Mouse (Mus musculus) testis, adult 2 months (tissue): ENCODE measurements around the gene Pp2d1.

ENCODE experiments used
- CTCF ChIP-seq: fragments of 200-500 bp; IDR thresholded peaks from 2 replicates; pipeline ENCODE4 v1.5.1; 2012; ENCODE audit warnings: low read depth, mild to moderate bottlenecking, inconsistent platforms, low read length, moderate library complexity; ENCODE audit not compliant: control insufficient read depth, insufficient read depth, insufficient replicate concordance
- POLR2A ChIP-seq: fragments of 200-500 bp; IDR thresholded peaks from 2 replicates; pipeline ENCODE4 v1.6.1; 2012; ENCODE audit warnings: low read depth, mild to moderate bottlenecking, inconsistent platforms, low read length, moderate library complexity; ENCODE audit not compliant: control insufficient read depth

DNA sequence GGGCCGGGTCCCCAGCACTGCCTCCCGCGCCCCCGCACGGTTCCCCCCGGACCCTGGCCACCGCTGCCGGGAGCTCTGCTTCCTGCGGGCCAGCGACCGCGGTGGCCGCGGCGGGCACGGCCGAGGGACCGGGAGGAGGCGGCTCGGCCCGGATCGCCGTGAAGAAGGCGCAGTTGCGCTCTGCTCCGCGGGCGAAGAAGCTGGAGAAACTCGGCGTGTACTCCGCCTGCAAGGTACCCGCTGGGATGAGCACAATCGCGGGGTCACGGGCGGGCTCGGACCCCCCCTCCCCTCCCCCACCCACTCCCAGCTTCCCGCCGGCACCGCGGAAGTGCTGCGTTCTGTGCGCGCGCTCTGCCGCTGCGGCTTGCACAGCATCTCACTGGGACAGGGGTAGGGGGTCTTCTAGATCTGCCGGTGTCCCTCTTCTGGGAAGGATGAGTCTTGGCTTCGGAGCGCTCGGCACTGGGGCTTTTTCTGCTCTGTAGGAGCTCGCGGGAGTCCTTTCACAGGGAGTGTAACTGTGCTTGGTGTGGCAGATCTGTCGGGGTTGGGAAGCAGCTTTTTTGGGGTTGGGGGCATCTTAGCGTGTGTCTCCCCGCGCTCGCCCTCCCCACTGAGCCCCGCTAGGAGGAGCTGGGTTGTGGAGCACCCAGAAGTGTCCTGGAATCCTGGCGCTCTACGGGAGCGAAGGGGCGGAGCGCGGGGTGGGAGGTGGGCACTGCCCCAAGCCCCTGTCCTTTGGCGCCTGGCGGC lies 28.3 kb upstream of the Pp2d1 start:
- no peak for TF ChIP-seq CTCF
- TF ChIP-seq POLR2A, result no peak
